Mouse (Mus musculus): Measurements from ENCODE around the gene Kl. TPM values are rescaled to one million over a fixed set of nuclear protein-coding genes. Genes with fewer than 3 reads are reported as not detected.

Gene Kl
- polyA plus RNA-seq, 1 experiment from 2014 or later: 0.20 TPM

DNA sequence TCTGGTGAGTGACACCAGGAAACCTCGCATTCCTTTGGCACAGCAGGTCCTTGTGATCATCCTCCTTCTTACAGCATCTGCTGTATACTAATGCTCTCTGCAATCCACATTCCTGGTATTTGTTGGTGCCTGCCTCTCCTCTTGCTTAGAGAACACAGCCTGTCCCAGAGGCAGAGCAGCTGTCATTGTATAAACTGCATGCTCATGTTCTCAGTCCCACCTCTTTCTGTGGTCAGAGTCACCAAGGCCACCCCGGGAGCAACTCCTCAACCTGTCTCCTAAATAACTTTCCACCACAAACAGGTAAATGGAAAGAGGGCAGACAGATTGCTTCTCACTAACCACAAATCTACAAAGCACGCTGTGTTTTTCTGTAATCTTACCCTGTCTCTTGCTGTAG lies 18.1 kb downstream of the Kl start:
- Histone ChIP-seq H3K27me3 (no peaks in the 10 kb centered on the region), H3K9me3 (no peaks in the 10 kb centered on the region), H3K4me2 (no peak overlapping the region), H3K27ac (no peak overlapping the region), H3K36me3 (no peaks in the 10 kb centered on the region), H3K4me3 (no peak overlapping the region), H3K4me1 (no peaks in the 10 kb centered on the region), H3K9ac (no peak overlapping the region)
- 32% methylated on average over 3 of the region's 3 CpGs for WGBS
- no peak for ATAC-seq (ENCODE audit: borderline replicate concordance, extremely low read depth, low FRiP score, low TSS enrichment)

DNA sequence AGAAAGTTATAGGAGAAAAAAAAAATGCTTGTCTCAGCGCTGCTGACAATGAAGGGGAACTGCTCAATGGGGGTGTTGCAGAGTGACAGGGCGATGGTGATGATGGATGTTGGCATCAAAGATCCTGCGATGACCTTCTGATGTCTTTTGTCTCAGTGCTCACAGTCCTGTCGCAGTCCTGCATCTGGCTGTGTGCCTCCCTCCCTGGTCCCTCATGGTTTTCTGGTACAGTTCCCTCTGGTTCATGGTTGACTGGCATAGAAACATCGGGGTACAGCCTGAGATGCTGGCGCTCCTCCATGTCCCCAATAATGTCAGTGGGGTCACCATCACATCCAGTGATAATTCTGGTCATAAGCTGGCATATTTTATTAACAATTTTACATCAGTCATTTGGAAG lies 18.7 kb downstream of the Kl start:
- Histone ChIP-seq H3K27ac (no peak overlapping the region), H3K27me3 (no peaks in the 10 kb centered on the region), H3K9ac (no peak overlapping the region), H3K4me1 (no peaks in the 10 kb centered on the region), H3K4me3 (no peak overlapping the region), H3K9me3 (no peaks in the 10 kb centered on the region), H3K4me2 (no peak overlapping the region), H3K36me3 (no peaks in the 10 kb centered on the region)
- 55% methylated on average over 6 of the region's 6 CpGs for WGBS
- ATAC-seq (ENCODE audit: borderline replicate concordance, extremely low read depth, low FRiP score, low TSS enrichment): no peak

DNA sequence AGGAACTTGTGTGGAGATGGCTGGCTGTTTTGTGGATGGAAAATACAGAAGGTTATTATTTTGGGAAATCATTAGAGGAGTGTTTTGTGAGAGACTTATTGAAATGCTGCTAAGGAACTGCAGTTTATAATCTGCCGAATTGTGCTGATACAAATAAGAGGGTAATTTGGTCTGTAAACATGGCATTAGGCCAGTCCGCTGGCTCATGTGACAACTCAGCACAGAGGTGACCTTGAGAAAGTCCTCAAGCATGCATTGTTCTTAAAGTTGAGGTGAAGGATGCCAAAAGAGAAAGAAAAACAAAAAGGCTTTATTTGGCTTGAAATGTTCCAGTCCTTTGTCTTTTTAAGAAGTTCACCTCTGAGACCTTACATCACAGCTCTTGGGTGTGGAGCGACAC lies 21.8 kb downstream of the Kl start:
- no peak for ATAC-seq (ENCODE audit: borderline replicate concordance, extremely low read depth, low FRiP score, low TSS enrichment)
- H3K9me3 ChIP-seq: no peaks in the 10 kb centered on the region

DNA sequence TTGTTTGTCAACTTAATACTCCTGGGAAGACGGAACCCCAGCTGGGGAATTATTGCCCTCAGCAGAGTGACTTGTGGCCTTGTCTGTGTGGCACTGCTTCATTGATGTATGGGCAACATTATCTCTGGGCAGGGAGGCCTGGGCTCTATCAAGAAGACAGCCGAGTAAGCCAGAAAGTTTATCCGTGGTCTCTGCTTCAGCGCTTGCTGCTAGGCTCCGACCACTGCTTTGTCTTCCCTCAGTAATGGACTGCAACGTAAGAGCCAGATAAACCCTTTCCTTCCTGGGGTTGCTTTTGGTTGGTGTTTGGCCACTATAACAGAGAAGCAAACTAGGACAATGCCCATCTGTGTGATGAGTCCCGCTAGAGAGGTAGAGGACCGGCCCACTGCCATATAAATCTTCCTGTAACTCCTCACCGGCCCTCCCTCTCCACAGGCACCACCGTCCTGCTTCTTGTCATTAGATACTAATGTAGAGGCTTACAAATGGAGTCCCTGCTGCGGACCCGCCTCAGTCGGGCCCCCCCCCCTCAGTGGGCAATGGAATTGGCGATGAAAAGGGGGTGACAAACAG lies 25.1 kb downstream of the Kl start:
- Histone ChIP-seq H3K27ac (no peak overlapping the region), H3K4me1 (no peaks in the 10 kb centered on the region), H3K36me3 (no peaks in the 10 kb centered on the region), H3K4me3 (no peak overlapping the region), H3K27me3 (no peaks in the 10 kb centered on the region), H3K9me3 (no peaks in the 10 kb centered on the region), H3K9ac (no peak overlapping the region), H3K4me2 (no peak overlapping the region)
- no peak; the same call in 1 of the 2 replicates for ATAC-seq (ENCODE audit: borderline replicate concordance, extremely low read depth, low FRiP score, low TSS enrichment)
- 60% methylated on average over 14 of the region's 14 CpGs for WGBS

More for the DNA sequence above, 21.8 kb downstream of the Kl start:
- 53% methylated on average over 3 of the region's 3 CpGs for WGBS
- Histone ChIP-seq H3K27ac (no peak overlapping the region), H3K9ac (no peak overlapping the region), H3K4me3 (no peak overlapping the region), H3K4me2 (no peak overlapping the region), H3K36me3 (no peaks in the 10 kb centered on the region), H3K4me1 (no peaks in the 10 kb centered on the region), H3K27me3 (no peaks in the 10 kb centered on the region)

DNA sequence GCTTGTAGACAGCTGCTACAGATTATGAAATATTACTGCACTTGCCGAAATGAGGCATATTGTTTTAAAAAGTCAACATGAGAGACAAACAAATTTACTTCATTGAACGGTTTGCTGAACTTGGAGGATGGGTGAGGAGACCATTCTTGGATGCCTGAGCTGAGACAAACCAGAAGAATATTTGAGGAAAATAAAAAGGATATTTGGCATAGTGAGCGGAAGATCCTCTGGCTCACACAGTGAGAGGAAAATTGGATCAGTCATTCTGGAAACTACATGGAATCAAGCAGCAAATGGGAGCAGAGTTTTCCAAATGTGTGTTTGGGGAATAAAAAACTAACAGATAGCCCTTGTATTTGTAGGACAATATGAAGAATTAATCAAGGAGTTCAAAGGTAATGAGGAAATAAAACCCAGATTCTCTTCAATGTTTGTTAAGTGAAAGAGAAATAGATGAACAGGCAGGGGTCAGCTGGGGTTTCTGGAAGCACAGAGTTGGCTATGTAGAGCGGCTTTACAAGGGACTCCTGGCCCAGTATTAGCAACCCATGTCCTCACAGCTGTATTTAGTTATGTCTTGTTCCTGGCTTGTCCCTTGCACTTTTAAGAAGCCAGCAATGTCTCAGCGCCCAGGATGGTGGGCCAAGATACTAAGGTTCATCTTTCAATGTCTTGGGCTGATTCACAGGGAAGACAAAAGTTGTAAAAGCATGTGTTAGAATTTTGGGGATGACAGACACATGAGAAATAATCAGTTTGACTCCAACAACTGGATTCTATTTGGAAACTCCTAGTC lies 27.1 kb downstream of the Kl start:
- Histone ChIP-seq H3K4me2 (no peak overlapping the region), H3K4me3 (no peak overlapping the region), H3K9me3 (no peaks in the 10 kb centered on the region), H3K36me3 (no peaks in the 10 kb centered on the region), H3K27me3 (no peaks in the 10 kb centered on the region), H3K4me1 (no peaks in the 10 kb centered on the region), H3K27ac (no peak overlapping the region), H3K9ac (no peak overlapping the region)
- WGBS: 71% methylated on average over 5 of the region's 5 CpGs
- peak; percentile 27; the same call in 1 of the 2 replicates for ATAC-seq (ENCODE audit: borderline replicate concordance, extremely low read depth, low FRiP score, low TSS enrichment)

DNA sequence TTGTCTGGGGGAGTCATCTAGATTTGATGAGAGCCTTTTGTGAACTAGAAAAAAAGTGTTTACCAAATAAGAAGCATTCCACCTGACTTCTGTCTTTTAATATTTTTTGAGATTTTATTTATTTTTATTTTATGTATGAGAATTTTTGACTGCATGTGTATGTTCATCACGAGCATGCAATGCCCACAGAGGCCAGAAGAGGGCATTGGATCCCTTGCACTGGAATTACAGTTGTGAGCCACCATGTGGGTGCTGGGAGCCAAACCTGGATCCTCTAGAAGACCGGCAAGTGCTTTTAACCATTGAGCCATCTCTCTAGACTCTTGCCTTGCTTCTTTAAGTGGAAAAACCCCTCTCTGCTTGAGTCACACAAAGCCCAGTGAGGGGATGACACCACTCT lies 29.7 kb downstream of the Kl start:
- Histone ChIP-seq H3K4me1 (no peaks in the 10 kb centered on the region), H3K4me3 (no peak overlapping the region), H3K9me3 (no peaks in the 10 kb centered on the region), H3K36me3 (no peaks in the 10 kb centered on the region), H3K27me3 (no peaks in the 10 kb centered on the region), H3K27ac (no peak overlapping the region), H3K4me2 (no peak overlapping the region), H3K9ac (no peak overlapping the region)
- WGBS: 90% methylated on average over 2 of the region's 2 CpGs
- ATAC-seq (ENCODE audit: borderline replicate concordance, extremely low read depth, low FRiP score, low TSS enrichment): no peak

DNA sequence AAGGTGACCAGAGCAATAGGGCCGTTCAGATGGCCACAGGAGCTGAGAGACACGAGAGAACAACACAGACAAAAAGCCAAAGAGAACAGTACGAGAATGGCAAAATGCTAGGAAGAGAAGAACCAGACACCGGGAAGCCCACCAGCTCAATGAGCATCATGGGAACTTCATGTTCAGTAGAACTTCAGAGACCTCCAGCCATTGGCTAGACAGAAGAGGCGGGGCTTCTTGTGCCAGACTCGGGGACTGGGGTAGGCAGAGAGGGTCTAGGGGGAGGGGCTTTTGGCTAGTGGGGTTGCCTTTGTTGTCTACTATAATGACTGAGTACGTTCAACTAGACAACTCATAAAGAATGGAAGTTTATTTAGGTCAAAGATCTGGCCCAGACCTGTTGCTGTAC lies 41.7 kb downstream of the Kl start:
- H3K4me1 ChIP-seq: no peaks in the 10 kb centered on the region
- H3K9ac ChIP-seq: no peak overlapping the region
- no peak overlapping the region for H3K4me2 ChIP-seq
- WGBS: 90% methylated on average over 7 of the region's 7 CpGs
- ATAC-seq (ENCODE audit: borderline replicate concordance, extremely low read depth, low FRiP score, low TSS enrichment): no peak
- H3K4me3 ChIP-seq: no peak overlapping the region
- no peak overlapping the region for H3K27ac ChIP-seq
- H3K9me3 ChIP-seq: no peaks in the 10 kb centered on the region
- no peaks in the 10 kb centered on the region for H3K36me3 ChIP-seq
- no peaks in the 10 kb centered on the region for H3K27me3 ChIP-seq

DNA sequence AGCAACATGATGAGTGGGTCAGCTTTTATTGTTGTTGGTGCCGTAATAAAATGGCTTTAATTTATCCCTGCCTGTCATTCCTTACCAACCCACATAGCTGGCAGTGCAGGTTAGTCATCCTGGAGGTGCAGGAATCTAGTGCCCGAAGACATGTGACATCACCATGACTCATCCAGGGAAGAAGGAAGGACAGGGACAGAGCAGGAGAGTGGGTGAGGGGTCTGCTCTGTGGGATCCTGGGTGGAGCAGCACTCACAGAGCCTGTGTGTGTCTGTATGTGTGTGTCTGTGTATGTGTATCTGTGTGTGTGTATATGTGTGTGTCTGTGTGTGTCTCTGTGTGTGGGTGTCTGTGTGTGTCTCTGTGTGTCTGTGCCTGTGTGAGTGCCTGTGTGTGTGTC lies 44.2 kb downstream of the Kl start:
- no peak overlapping the region for H3K4me3 ChIP-seq
- H3K9ac ChIP-seq: no peak overlapping the region
- WGBS: 66% methylated on average over 2 of the region's 2 CpGs
- no peak overlapping the region for H3K4me2 ChIP-seq
- ATAC-seq (ENCODE audit: borderline replicate concordance, extremely low read depth, low FRiP score, low TSS enrichment): no peak
- H3K9me3 ChIP-seq: no peaks in the 10 kb centered on the region
- no peak overlapping the region for H3K27ac ChIP-seq
- H3K27me3 ChIP-seq: no peaks in the 10 kb centered on the region
- no peaks in the 10 kb centered on the region for H3K4me1 ChIP-seq
- H3K36me3 ChIP-seq: no peaks in the 10 kb centered on the region

DNA sequence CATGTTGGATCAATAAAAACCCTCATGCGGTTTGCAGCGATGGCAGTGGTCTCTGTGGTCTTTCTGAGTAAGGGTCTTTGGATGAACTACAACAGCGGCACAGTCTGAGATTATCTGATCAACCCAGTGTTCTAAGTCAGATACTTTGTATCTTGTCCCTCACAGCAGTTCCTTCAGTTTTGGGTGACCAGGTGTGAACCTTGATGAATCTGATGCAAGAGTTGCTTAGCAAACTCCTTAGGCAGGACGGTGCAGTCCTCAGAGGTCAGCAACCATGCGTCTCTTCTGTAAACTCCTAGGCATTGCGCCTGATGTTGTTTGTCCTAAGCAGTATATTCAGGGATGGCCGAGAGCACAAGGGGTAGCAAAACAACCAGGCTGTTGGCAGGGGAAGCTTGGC lies 48.7 kb downstream of the Kl start:
- no peaks in the 10 kb centered on the region for H3K9me3 ChIP-seq
- WGBS: 83% methylated on average over 7 of the region's 7 CpGs

DNA sequence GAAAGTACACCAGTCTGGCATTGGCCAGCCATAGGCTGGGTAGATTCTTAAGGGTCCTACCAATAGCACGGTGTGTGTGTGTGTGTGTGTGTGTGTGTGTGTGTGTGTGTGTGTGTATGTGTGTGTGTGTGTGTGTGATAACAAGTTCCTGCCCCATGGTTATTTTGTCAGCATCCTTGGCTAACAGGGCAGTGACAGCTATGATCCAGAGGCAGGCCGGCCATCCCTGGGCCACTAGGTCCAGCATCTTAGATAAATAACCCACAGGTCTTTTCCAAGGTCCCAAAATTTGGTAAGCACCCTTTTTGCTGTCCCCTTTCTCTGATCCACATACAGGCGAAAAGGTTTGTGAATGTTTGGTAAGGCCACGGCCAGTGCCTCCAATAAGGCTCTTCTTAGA lies 49.6 kb downstream of the Kl start:
- Histone ChIP-seq H3K9ac (no peak overlapping the region), H3K4me1 (no peaks in the 10 kb centered on the region), H3K27ac (no peak overlapping the region), H3K4me3 (no peak overlapping the region), H3K36me3 (no peaks in the 10 kb centered on the region), H3K27me3 (no peaks in the 10 kb centered on the region), H3K4me2 (no peak overlapping the region), H3K9me3 (no peaks in the 10 kb centered on the region)
- no peak for ATAC-seq (ENCODE audit: borderline replicate concordance, extremely low read depth, low FRiP score, low TSS enrichment)
- 93% methylated on average over 4 of the region's 4 CpGs for WGBS

More for the DNA sequence above, 48.7 kb downstream of the Kl start:
- Histone ChIP-seq H3K9ac (no peak overlapping the region), H3K4me1 (no peaks in the 10 kb centered on the region), H3K4me3 (no peak overlapping the region), H3K27ac (no peak overlapping the region), H3K36me3 (no peaks in the 10 kb centered on the region), H3K4me2 (no peak overlapping the region), H3K27me3 (no peaks in the 10 kb centered on the region)
- no peak for ATAC-seq (ENCODE audit: borderline replicate concordance, extremely low read depth, low FRiP score, low TSS enrichment)

DNA sequence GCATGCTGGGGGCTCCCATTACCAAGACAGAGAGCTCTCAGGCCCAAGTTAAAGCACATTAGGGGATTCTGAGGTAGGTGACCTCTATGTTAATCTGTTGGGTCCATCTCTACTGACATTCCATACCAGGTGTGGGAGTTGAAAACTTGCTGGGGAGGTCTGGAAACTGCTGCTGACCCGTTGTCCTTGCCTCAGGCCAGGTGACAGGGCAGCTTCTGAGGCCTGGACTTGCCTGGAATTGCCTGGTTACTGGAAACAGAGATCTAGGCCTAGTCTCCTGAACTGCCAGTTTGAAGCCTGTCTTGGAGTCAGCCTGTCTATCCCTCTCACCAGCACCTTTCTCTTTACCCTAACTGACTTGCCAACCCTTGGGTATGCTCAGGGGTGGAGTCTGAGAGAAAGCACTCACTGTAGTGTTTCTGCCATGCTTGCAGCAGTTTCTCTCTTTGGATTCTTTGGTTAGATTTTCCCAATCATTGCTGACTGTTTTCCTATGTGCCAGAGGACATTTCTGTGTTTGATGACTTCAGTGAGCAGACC lies 51.9 kb downstream of the Kl start:
- no peak overlapping the region for H3K4me3 ChIP-seq
- no peaks in the 10 kb centered on the region for H3K27me3 ChIP-seq
- no peak overlapping the region for H3K4me2 ChIP-seq
- ATAC-seq (ENCODE audit: borderline replicate concordance, extremely low read depth, low FRiP score, low TSS enrichment): no peak
- H3K9me3 ChIP-seq: no peaks in the 10 kb centered on the region
- no peak overlapping the region for H3K9ac ChIP-seq
- no peaks in the 10 kb centered on the region for H3K4me1 ChIP-seq
- 63% methylated on average over 1 of the region's 1 CpGs for WGBS
- H3K27ac ChIP-seq: no peak overlapping the region
- no peaks in the 10 kb centered on the region for H3K36me3 ChIP-seq

DNA sequence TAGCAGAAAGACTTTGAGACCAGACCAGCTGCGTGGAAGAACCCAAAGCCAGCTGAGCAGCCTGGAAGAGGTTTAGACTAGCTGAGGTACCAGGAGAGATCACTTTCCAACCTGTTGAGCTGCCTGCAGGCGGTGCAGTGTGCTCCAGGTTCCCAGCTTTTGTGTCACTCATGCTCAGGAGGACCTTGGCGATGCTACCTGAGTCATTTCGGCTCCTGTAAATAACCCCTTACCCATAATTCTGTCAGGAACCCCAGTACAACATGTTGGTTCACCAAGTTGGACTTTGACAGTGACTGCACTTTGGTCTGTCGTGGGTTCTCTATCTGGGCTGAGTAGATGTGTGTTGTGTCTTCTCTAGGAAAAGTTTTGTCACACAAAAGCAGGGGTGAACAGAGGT lies 66.0 kb downstream of the Kl start:
- ATAC-seq (ENCODE audit: borderline replicate concordance, extremely low read depth, low FRiP score, low TSS enrichment): no peak
- Histone ChIP-seq H3K9ac (no peak overlapping the region), H3K36me3 (no peaks in the 10 kb centered on the region), H3K4me1 (peaks cover 18% of the 10 kb centered on the region; the same call in 1 of the 2 replicates), H3K4me3 (no peak overlapping the region), H3K9me3 (0 out of 2 replicates have a peak, but pooled peaks cover 3% of the 10 kb centered on the region), H3K27ac (no peak overlapping the region), H3K27me3 (no peaks in the 10 kb centered on the region), H3K4me2 (no peak overlapping the region)
- WGBS: 77% methylated on average over 5 of the region's 5 CpGs

Measured in lung, embryonic 15.5 days (tissue).